Mouse (Mus musculus) left cerebral cortex, adult 2 months (tissue): ENCODE measurements at regions not wholly inside any gene's neighbourhood (a gene's known extent, or its start where the extent isn't known, plus 50 kb on each side); places are given as distances from the start of the nearest gene placed in this dataset.

Experiments
- DNase-seq, 2 experiments: peaks; one replicate each; pipeline ENCODE4 v3.0.0; 2021 to 2022; ENCODE audit warnings: low spot score in 2 of 2, mixed read lengths in 1 of 2; ENCODE audit errors: extremely low spot score in 1 of 2
- H3K27ac ChIP-seq: fragments of 200-600 bp; 2 replicates; pipeline ENCODE4 v1.8.1; 2022
- H3K4me3 ChIP-seq: fragments of 200-600 bp; 2 replicates; pipeline ENCODE4 v1.8.1; 2022
- CTCF ChIP-seq: fragments of 200-600 bp; IDR thresholded peaks from 2 replicates; pipeline ENCODE4 v1.8.1; 2022; ENCODE audit warnings: antibody characterized with exemption, mild to moderate bottlenecking, moderate library complexity
- intact Hi-C: fragments of 180-260 bp; cut with DNase I; formaldehyde crosslinking; loops from one replicate; pipeline ENCODE4 v1.15.1; 2025

DNA sequence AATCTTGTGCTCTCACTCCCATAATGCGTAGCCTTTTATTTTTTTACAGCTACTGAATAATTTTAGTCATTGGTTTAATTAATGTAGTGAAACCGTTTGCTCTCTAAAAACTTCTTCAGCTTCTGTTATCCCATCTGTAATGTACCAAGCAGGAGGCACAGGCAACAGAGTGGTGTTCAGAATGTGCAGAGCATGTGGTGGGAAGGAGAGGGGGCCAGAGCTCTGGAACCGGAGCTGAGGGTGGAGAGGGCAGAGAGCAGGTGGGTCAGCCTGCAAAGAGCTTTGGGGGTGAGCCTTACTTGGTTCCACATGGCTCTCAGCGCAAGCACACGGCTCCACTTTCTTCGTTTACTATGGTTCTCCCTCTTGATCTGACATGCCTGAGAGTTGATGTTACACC lies 739.6 kb upstream of the Arrdc4 start:
- intact Hi-C loops, result no loop called here
- H3K4me3 ChIP-seq, result no peak overlapping the region
- no peak overlapping the region for H3K27ac ChIP-seq
- no peak for TF ChIP-seq CTCF
- DNase-seq, result no peak

DNA sequence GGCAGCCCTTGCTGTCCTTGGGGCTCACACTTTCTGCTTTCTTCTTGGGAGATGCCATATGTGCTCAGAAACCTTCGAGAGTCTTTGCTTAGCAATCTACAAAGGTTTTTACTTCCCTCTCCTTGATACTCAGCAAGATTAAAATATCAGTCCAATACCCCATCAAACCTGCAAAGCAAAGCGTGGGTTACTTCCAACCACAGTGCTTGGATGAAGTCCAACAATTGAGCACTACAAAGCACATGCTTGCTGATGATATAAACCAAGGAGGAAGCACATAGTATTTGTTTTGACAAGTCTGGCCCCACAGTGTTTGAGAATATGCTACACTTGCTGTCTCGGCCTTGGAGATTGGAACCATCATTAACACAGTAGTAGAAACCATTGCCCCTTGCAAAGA lies 738.1 kb upstream of the Arrdc4 start:
- H3K27ac ChIP-seq, result no peak overlapping the region
- intact Hi-C loops, result no loop called here
- H3K4me3 ChIP-seq, result no peak overlapping the region
- TF ChIP-seq CTCF, result no peak
- no peak for DNase-seq

DNA sequence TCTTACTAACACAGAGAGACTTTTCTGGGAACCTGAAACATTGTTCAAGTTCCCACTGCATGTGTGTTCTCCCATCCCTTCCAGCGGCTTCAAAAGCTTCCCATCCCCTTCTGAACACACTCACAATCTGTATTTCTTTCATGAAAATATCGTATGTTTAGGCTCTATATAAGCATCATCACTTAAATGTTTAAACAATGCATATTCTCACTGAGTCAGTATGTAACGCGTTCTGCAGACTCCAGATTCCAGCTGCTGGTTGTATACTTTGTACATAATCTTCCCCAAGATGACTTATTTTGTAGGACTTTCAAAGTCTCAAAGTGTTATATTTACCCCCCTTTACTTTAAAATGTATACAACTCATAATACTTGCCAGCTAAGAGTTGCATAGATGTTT lies 735.5 kb upstream of the Arrdc4 start:
- intact Hi-C loops, result no loop called here
- Histone ChIP-seq H3K27ac (no peak overlapping the region), H3K4me3 (no peak overlapping the region)
- no peak for DNase-seq
- no peak for TF ChIP-seq CTCF
